Mouse (Mus musculus): ENCODE measurements around the gene Col23a1.
"Not testable (repeated sequence)": the region's sequence is repeated elsewhere in the genome, so short reads cannot be mapped to it uniquely, and the experiment has no call there.

The Col23a1 gene

GRCm38 (mm10) chr11:51320609-51321008 lies 30.9 kb downstream of the Col23a1 start:
- in situ Hi-C loops (cut with MboI; ENCODE audit: unreplicated experiment in 2 of 2), result no loop called here

- in situ Hi-C loops (cut with MboI; ENCODE audit: unreplicated experiment in 2 of 2), result no loop called here
Measured at GRCm38 (mm10) chr11:51326908-51327307, 37.2 kb downstream of the Col23a1 start.

- in situ Hi-C loops (cut with MboI; ENCODE audit: unreplicated experiment in 2 of 2), result no loop called here
Measured at GRCm38 (mm10) chr11:51328387-51328942, 38.7 kb downstream of the Col23a1 start.

- in situ Hi-C loops (cut with MboI; ENCODE audit: unreplicated experiment in 2 of 2), result no loop called here
Measured at GRCm38 (mm10) chr11:51329837-51330714, 40.4 kb downstream of the Col23a1 start.

- in situ Hi-C loops (cut with MboI; ENCODE audit: unreplicated experiment in 2 of 2), result no loop called here
Measured at GRCm38 (mm10) chr11:51334017-51334416, 44.3 kb downstream of the Col23a1 start.

GRCm38 (mm10) chr11:51337585-51337984 lies 47.9 kb downstream of the Col23a1 start:
- in situ Hi-C loops (cut with MboI; ENCODE audit: unreplicated experiment in 2 of 2), result no loop called here

- in situ Hi-C loops (cut with MboI; ENCODE audit: unreplicated experiment in 2 of 2), result no loop called here
Measured at GRCm38 (mm10) chr11:51338416-51338815, 48.7 kb downstream of the Col23a1 start.

GRCm38 (mm10) chr11:51341091-51341490 lies 51.4 kb downstream of the Col23a1 start:
- in situ Hi-C loops (cut with MboI; ENCODE audit: unreplicated experiment in 2 of 2), result no loop called here

DNA sequence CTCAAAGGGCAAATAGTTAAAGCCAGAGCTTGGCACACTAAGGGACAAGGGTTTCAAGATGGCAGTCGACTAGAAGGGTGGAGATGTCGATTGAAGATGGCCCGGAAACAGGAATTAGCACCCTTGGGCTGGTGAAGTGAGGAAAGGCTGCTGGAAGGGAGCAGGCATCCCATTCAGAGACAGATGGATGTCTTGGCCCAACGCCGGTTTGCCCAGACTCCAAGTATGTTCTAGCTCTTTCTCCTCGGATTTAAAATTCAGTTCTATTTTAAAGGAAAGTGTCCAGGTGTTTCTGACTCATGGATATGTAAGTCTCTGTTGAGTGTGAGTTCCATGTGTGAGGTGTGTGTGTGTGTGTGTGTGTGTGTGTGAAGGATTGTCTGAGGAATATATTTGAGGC lies 53.1 kb downstream of the Col23a1 start:
- in situ Hi-C loops (cut with MboI; ENCODE audit: unreplicated experiment in 2 of 2), result no loop called here

DNA sequence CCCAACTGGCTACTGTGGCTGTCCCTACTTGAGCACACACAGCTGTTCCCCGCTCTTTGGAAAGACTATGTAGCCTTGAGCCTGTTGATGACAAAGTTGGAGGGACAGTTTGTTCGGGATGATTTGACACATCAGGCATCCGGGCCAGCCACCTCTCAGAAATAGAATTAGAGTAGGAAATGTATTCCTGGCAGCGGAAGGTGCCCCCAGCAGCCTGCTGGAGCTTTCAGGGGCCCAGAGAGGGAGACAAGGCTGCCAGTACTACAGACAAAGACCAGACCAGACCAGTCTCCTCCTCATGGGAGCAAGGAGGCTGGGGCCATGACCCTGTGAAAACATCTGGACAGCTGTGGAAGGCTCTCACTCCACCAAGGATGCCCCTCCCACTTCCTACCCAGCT lies 53.6 kb downstream of the Col23a1 start:
- in situ Hi-C loops (cut with MboI; ENCODE audit: unreplicated experiment in 2 of 2), result no loop called here

GRCm38 (mm10) chr11:51343728-51344289 lies 54.1 kb downstream of the Col23a1 start:
- in situ Hi-C loops (cut with MboI; ENCODE audit: unreplicated experiment in 2 of 2), result no loop called here

- in situ Hi-C loops (cut with MboI; ENCODE audit: unreplicated experiment in 2 of 2), result no loop called here
Measured at GRCm38 (mm10) chr11:51345481-51346465, 56.1 kb downstream of the Col23a1 start.

- in situ Hi-C loops (cut with MboI; ENCODE audit: unreplicated experiment in 2 of 2), result no loop called here
Measured at GRCm38 (mm10) chr11:51347756-51348155, 58.0 kb downstream of the Col23a1 start.

DNA sequence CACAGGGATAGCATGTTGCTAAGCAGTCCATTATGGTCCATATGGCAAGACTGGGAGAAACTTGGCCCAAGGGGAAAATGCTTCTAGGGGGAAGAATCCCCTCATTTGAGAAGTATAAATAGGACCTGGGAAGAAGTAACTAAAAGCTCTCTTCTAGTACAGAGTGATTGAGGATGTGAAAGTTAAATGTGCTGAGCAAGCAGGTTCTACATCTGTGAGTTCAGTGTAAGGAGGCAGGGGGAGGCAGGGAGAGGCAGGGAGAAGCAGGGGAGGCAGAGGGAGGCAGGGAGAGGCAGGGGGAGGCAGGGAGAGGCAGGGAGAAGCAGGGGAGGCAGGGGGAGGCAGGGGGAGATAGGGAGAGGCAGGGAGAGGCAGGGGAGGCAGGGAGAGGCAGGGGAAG lies 59.9 kb downstream of the Col23a1 start:
- in situ Hi-C loops (cut with MboI; ENCODE audit: unreplicated experiment in 2 of 2), result no loop called here

DNA sequence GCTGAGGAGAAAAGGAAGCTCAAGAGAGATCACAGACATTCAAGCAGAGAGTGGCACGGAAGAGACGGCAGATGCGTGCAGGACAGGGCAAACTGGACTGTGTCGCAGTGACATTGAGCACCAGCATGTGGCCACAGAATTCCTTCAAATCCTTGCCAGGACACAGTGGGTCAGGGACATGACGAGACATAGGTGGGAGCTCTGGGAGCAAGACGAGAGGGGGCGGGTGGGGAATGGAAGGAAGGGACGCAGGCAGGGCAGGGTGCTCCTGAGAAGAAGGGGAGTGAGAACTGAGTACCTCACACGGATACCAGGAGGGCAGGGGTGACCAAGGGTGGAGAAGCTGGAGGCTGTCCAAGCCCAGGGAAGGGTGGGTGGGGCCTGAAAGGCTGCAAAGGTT lies 61.4 kb downstream of the Col23a1 start:
- in situ Hi-C loops (cut with MboI; ENCODE audit: unreplicated experiment in 2 of 2), result no loop called here

GRCm38 (mm10) chr11:51351841-51352240 lies 62.1 kb downstream of the Col23a1 start:
- in situ Hi-C loops (cut with MboI; ENCODE audit: unreplicated experiment in 2 of 2), result no loop called here

DNA sequence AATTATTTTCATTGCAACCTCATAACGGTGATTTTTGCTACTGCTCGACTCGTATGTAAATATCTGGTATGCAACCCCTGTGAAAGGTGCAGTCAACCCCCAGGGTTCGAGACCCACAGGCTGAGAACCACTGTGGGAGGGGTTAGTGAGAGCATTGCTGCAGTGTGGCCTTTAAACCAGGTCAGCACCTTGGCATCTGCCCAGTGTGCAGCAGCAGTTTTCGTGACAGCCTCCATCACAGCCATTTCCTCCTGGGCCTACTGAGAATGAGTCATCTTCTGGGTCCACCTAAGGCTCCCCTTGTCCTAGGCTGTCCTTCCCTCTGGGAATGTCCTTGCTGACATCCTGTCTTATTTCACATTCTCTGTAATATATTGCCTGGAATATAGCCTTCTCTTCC lies 64.0 kb downstream of the Col23a1 start:
- in situ Hi-C loops (cut with MboI; ENCODE audit: unreplicated experiment in 2 of 2), result no loop called here

GRCm38 (mm10) chr11:51358981-51359380 lies 69.3 kb downstream of the Col23a1 start:
- in situ Hi-C loops (cut with MboI; ENCODE audit: unreplicated experiment in 2 of 2), result not testable (repeated sequence)

DNA sequence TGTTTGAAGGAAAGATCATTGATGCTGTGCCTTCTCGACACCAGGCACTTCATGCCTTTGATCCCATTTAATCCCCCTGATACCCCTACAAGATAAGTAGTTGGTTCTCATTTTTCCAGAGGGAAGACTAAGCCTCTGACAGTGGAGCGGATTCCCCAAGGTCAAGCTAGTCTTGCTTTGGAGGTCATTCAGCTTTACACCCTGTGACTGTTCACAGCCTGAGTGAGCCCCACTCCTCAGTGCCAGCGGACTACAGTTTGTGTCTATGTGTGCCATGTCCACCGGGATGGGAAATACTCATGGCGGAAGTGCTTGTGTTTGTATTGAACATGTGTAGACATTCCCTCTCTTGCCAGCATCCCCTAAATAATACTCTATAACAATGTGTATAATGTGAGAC lies 74.6 kb downstream of the Col23a1 start:
- in situ Hi-C loops (cut with MboI; ENCODE audit: unreplicated experiment in 2 of 2), result no loop called here

DNA sequence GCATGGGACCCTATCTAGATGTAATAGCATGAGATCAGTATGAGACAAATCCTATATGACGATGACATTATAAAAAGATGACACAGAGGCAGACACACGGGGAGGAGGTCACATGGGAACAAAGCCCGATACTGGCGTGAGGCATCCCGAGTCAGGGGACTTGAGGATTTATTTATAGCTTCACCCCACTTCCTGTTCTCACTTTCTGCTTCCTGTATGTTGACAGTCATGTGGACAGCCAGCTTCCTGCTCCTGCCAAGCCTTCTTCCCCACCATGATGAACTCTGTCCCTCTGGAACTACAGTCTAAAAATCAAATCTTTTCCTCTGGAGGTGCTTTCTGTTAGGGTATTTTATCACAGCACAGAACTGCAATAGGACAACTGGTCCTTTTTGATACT lies 77.6 kb downstream of the Col23a1 start:
- in situ Hi-C loops (cut with MboI; ENCODE audit: unreplicated experiment in 2 of 2), result no loop called here

DNA sequence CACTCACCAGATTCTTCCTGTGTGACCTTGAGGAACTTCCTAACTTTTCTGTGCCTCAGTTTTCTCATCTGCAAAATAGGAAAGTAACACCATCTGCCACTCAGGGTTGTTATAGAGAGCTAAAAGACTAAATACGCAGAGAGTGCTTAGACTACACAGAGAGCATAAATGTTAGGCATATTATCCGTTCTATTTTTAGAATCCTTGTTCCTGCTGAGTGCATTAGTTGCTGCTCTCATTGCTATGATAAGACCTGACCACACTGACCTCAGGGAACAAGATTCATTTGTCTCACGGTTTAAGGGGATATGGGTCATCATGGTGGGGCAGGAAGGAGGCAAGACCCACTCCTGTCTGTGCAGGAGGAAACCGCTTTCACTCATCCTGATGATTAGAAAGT lies 80.6 kb downstream of the Col23a1 start:
- in situ Hi-C loops (cut with MboI; ENCODE audit: unreplicated experiment in 2 of 2), result no loop called here

Data from v-Abl transformed pro-B cells (cell line).